Mouse (Mus musculus) effector memory CD4-positive, alpha-beta T cell, adult 5 months (primary cell): Measurements from ENCODE around the gene Gpr82. TPM values are rescaled to one million over a fixed set of nuclear protein-coding genes. Genes with fewer than 3 reads are reported as not detected.

Experiments used
- polyA plus RNA-seq: library from polyadenylated mRNA; unstranded; fragments of 100-300 nt; shearing (Covaris generic); gene quantifications from one replicate; pipeline ENCODE4 v1.2.1, GENCODE M21; 2017

Gpr82 gene
- 0.30 TPM for polyA plus RNA-seq

DNA sequence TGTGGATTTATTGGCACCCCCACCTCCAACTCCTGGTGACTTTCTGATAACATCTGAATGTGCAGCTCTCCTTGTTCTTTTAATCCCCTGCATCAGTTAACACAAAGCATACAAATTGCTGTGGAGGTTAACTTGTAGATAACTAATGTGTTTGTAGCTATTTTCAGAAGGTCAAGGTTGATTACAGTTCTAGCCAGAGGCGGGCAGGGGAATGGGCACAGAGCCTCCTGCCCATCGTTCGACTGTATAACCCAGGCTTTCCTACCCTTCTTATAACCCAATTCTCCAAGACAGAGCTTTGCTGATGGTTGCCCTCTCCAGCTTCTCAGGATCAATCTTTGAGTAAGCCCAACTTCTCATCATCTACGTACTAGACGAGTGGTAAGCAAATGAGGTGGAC is at the start of gene Gpr82:
Gene Gpr82, plus strand, starts transcription at position 301 of the 400 bp plus-strand sequence.

DNA sequence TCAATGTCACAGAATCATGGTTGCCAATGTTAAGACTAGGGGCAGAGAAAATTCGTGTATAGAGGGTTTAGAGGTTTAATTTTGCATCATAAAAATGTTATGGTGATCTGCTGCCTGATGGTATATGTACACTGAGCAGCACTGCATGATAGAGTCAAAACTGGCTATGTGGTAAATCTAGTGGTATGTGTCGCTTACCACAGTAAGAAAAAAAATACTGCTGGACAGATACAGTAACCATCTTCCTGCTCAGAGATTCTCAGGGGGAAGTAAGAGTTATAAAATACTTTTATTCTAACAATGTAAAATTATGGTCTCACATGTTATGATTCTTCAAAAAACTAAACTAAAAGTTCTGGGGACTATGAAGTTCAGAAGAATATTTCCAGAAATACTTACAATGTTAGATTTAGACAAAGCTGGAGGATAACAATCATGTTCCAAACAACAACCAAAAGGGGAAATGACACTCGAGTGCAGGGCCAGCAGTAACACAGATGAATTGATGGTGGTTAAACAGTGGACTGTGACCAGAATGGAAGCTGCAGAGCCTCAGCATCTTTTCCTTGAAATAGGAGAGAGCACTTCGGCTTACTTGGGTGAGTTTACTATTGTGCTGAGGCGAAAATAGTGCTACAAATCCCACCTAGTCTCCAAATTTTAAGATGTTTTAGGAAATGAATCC is 29.4 kb upstream of the Gpr82 start, which contains the start of gene Gpr34:
Gene Gpr34, plus strand, starts transcription at position 491 of the 685 bp plus-strand sequence.

Other genes starting within 250 kb of the Gpr82 start
- not detected for gene Nyx, start 195.3 kb upstream of the Gpr82 start, polyA plus RNA-seq
- gene Gpr34, start 29.3 kb upstream of the Gpr82 start, polyA plus RNA-seq, result 2.4 TPM
- gene Cask, start 190.0 kb downstream of the Gpr82 start, polyA plus RNA-seq, result 4.5 TPM